17 mouse cellular contexts compared by ENCODE assay signal in genomic region chr1:174508571-174509110, GRCm38 (mm10). TPM values are rescaled to one million over a fixed set of nuclear protein-coding genes. Genes with fewer than 3 reads are reported as not detected.
DNase-seq lines count a peak whose midpoint lies in the region; ATAC-seq and TF ChIP-seq lines count a peak whose summit lies in the region.
"Had no signal": no experiment of that assay in that cellular context is flagged by ENCODE, and none has a peak within 500 bp of the region (broad histone marks: within the 10 kb centered on the region; RNA-seq: fewer than 3 reads in every experiment).

No protein-coding gene starts in this region.

- WGBS in embryonic facial prominence, embryonic 14.5 days: 69% methylated on average over 13 of the region's 13 CpGs
- 86% methylated on average over 13 of the region's 13 CpGs for WGBS in embryonic facial prominence, embryonic 10.5 days
- 38% methylated on average over 13 of the region's 13 CpGs for WGBS in kidney, adult 2 months
- 42% methylated on average over 13 of the region's 13 CpGs for WGBS in neural tube, embryonic 15.5 days
- WGBS in forebrain, embryonic 12.5 days: 70% methylated on average over 13 of the region's 13 CpGs

- no peaks in the 10 kb centered on the region for H3K27me3 ChIP-seq in embryonic facial prominence, embryonic 14.5 days (replicated peaks; ENCODE audit: control insufficient read depth, insufficient read depth, low read length)
- peaks cover 7% of the 10 kb centered on the region for H3K27me3 ChIP-seq in embryonic facial prominence, embryonic 10.5 days (replicated peaks; ENCODE audit: low read depth, poor library complexity, severe bottlenecking)
- H3K27me3 ChIP-seq in kidney, adult 2 months (replicated peaks; ENCODE audit: control insufficient read depth, insufficient read depth, low read length): 0 out of 2 replicates have a peak, but pooled peaks cover 1% of the 10 kb centered on the region
- no peaks in the 10 kb centered on the region for H3K27me3 ChIP-seq in neural tube, embryonic 15.5 days (replicated peaks)
- no peaks in the 10 kb centered on the region for H3K27me3 ChIP-seq in forebrain, embryonic 12.5 days

- H3K9me3 ChIP-seq in embryonic facial prominence, embryonic 14.5 days (ENCODE audit: control insufficient read depth, low read length): no peaks in the 10 kb centered on the region
- no peaks in the 10 kb centered on the region for H3K9me3 ChIP-seq in embryonic facial prominence, embryonic 10.5 days
- H3K9me3 ChIP-seq in neural tube, embryonic 15.5 days (replicated peaks): no peaks in the 10 kb centered on the region
- no peaks in the 10 kb centered on the region for H3K9me3 ChIP-seq in forebrain, embryonic 12.5 days
- H3K9me3 ChIP-seq: hindbrain, embryonic 10.5 days; limb, embryonic 12.5 days had no signal

- no peak overlapping the region for H3K4me2 ChIP-seq in embryonic facial prominence, embryonic 14.5 days (ENCODE audit: low read depth, low read length)
- peak overlapping the region; percentile 11; the same call in 1 of the 2 replicates for H3K4me2 ChIP-seq in neural tube, embryonic 15.5 days
- no peak overlapping the region for H3K4me2 ChIP-seq in forebrain, embryonic 12.5 days
- H3K4me2 ChIP-seq: limb, embryonic 12.5 days had no signal

- TF ChIP-seq POLR2A in kidney, adult 2 months (IDR thresholded peaks at IDR 0.05; ENCODE audit: low read depth, low read length): no peak

- TF ChIP-seq CTCF in kidney, adult 2 months (conservative IDR thresholded peaks at IDR 0.05; ENCODE audit: insufficient read depth, insufficient read length, low read depth, low read length): no peak

- DNase-seq in embryonic facial prominence, embryonic 14.5 days (ENCODE audit: low spot score): peak; percentile 14
- no peak for DNase-seq in embryonic facial prominence, embryonic 10.5 days (ENCODE audit: low spot score)
- peak; percentile 3 for DNase-seq in kidney, adult 2 months
- DNase-seq in kidney, adult 11 months: no peak
- no peak for DNase-seq in neural tube, embryonic 10.5 days (ENCODE audit: extremely low spot score, low spot score)
- no peak for DNase-seq in right cerebral cortex, postnatal 10 days (ENCODE audit: low spot score in 2 of 2)
- DNase-seq: embryo, embryonic 11 days; kidney, adult 18-20 months; midbrain, embryonic 14.5 days; spleen, adult 18-20 months; thymus, postnatal 4 days had no signal

- H3K27ac ChIP-seq in embryonic facial prominence, embryonic 14.5 days (replicated peaks; ENCODE audit: low read depth, low read length): no peak overlapping the region
- no peak overlapping the region for H3K27ac ChIP-seq in embryonic facial prominence, embryonic 10.5 days (replicated peaks)
- H3K27ac ChIP-seq in kidney, adult 2 months (ENCODE audit: insufficient read depth, low read depth, low read length): no peak overlapping the region
- no peak overlapping the region for H3K27ac ChIP-seq in neural tube, embryonic 15.5 days (replicated peaks)
- no peak overlapping the region for H3K27ac ChIP-seq in forebrain, embryonic 12.5 days
- H3K27ac ChIP-seq: hindbrain, embryonic 10.5 days; limb, embryonic 12.5 days; macrophage had no signal

- H3K9ac ChIP-seq in embryonic facial prominence, embryonic 14.5 days (ENCODE audit: low read depth, low read length): no peak overlapping the region
- no peak overlapping the region for H3K9ac ChIP-seq in neural tube, embryonic 15.5 days (replicated peaks)
- no peak overlapping the region for H3K9ac ChIP-seq in forebrain, embryonic 12.5 days
- H3K9ac ChIP-seq: limb, embryonic 12.5 days had no signal

- H3K4me3 ChIP-seq in embryonic facial prominence, embryonic 14.5 days (ENCODE audit: low read depth, low read length): no peak overlapping the region
- no peak overlapping the region for H3K4me3 ChIP-seq in embryonic facial prominence, embryonic 10.5 days
- no peak overlapping the region for H3K4me3 ChIP-seq in kidney, adult 2 months (ENCODE audit: insufficient read depth, low read depth, low read length)
- no peak overlapping the region for H3K4me3 ChIP-seq in neural tube, embryonic 15.5 days (replicated peaks)
- no peak overlapping the region for H3K4me3 ChIP-seq in forebrain, embryonic 12.5 days (replicated peaks)
- H3K4me3 ChIP-seq: erythroblast, embryonic 14.5 days; hindbrain, embryonic 10.5 days; limb, embryonic 12.5 days had no signal

- H3K4me1 ChIP-seq in embryonic facial prominence, embryonic 14.5 days (ENCODE audit: control insufficient read depth, insufficient read depth, low read length): no peaks in the 10 kb centered on the region
- peaks cover 8% of the 10 kb centered on the region for H3K4me1 ChIP-seq in embryonic facial prominence, embryonic 10.5 days
- H3K4me1 ChIP-seq in kidney, adult 2 months (ENCODE audit: control insufficient read depth, insufficient read depth, low read length): no peaks in the 10 kb centered on the region
- peaks cover 54% of the 10 kb centered on the region for H3K4me1 ChIP-seq in neural tube, embryonic 15.5 days
- peaks cover 39% of the 10 kb centered on the region for H3K4me1 ChIP-seq in forebrain, embryonic 12.5 days

- no peaks in the 10 kb centered on the region for H3K36me3 ChIP-seq in embryonic facial prominence, embryonic 14.5 days (ENCODE audit: control insufficient read depth, insufficient read depth, low read length)
- H3K36me3 ChIP-seq in embryonic facial prominence, embryonic 10.5 days (replicated peaks): no peaks in the 10 kb centered on the region
- no peaks in the 10 kb centered on the region for H3K36me3 ChIP-seq in kidney, adult 2 months (ENCODE audit: control insufficient read depth, insufficient read depth, low read length)
- H3K36me3 ChIP-seq in neural tube, embryonic 15.5 days: 0 out of 2 replicates have a peak, but pooled peaks cover 3% of the 10 kb centered on the region
- no peaks in the 10 kb centered on the region for H3K36me3 ChIP-seq in forebrain, embryonic 12.5 days (replicated peaks)
- H3K36me3 ChIP-seq: limb, embryonic 12.5 days had no signal

- no peak for ATAC-seq in embryonic facial prominence, embryonic 14.5 days (ENCODE audit: low read depth)
- no peak for ATAC-seq in neural tube, embryonic 15.5 days (ENCODE audit: low FRiP score)
- ATAC-seq in forebrain, embryonic 12.5 days (ENCODE audit: low FRiP score): no peak

RNA-seq across cellular contexts. Expression of gene Fmn2, which starts 7.0 kb away (rescaled TPM):
- 1.3 and 1.5 TPM in 2 replicates for polyA plus RNA-seq in embryonic facial prominence, embryonic 14.5 days (2014; fragmentation: Nextera tagmentation; extraction: Ambion mirVana)
- 2.4 and 2.5 TPM in 2 replicates for polyA plus RNA-seq in embryonic facial prominence, embryonic 10.5 days (2016; fragmentation: Nextera tagmentation; extraction: Ambion mirVana)
- 0.04 and 0.06 TPM in 2 replicates for polyA plus RNA-seq in kidney, adult 2 months (2012; rRNA removed)
- polyA plus RNA-seq in neural tube, embryonic 15.5 days (2015; fragmentation: Nextera tagmentation; extraction: Ambion mirVana): 8.3 and 8.5 TPM in 2 replicates
- 7.1 and 8.6 TPM in 2 replicates for polyA plus RNA-seq in forebrain, embryonic 12.5 days (2016; fragmentation: Nextera tagmentation; extraction: Ambion mirVana)
- polyA plus RNA-seq: macrophage had no signal

Comparison
In these comparisons a context has a peak if more than half of its experiments do, and no peak if none do; other contexts are left out.
1. DNase-seq: peak in embryonic facial prominence, embryonic 14.5 days (single experiment) and kidney, adult 2 months (single experiment); none in embryonic facial prominence, embryonic 10.5 days (single experiment), kidney, adult 11 months (single experiment), neural tube, embryonic 10.5 days (single experiment) and right cerebral cortex, postnatal 10 days (0 of 2).